Mouse (Mus musculus) kidney, adult 2 months (tissue): ENCODE data around the gene Krtcap3. TPM values are rescaled to one million over a fixed set of nuclear protein-coding genes. Genes with fewer than 3 reads are reported as not detected.

Experiments
- DNase-seq: peaks from one replicate; pipeline ENCODE4 v3.0.0; 2021
- H3K27ac ChIP-seq: fragments of 200-500 bp; 2 replicates; pipeline ENCODE4 v1.5.1; 2012; ENCODE audit warnings: low read depth, low read length, control low read depth, inconsistent platforms; ENCODE audit not compliant: insufficient read depth
- H3K27me3 ChIP-seq: fragments of 200-500 bp; replicated peaks from 2 replicates; pipeline ENCODE4 v1.6.1; 2012; ENCODE audit warnings: mild to moderate bottlenecking, moderate library complexity, low read length, inconsistent platforms; ENCODE audit not compliant: control insufficient read depth, insufficient read depth
- H3K36me3 ChIP-seq: fragments of 200-500 bp; 2 replicates; pipeline ENCODE4 v1.6.1; 2012; ENCODE audit warnings: mild to moderate bottlenecking, moderate library complexity, low read length, inconsistent platforms; ENCODE audit not compliant: control insufficient read depth, insufficient read depth
- H3K4me1 ChIP-seq: fragments of 200-500 bp; 2 replicates; pipeline ENCODE4 v1.6.1; 2011; ENCODE audit warnings: low read length; ENCODE audit not compliant: control insufficient read depth, insufficient read depth
- H3K4me3 ChIP-seq: fragments of 200-500 bp; 2 replicates; pipeline ENCODE4 v1.5.1; 2011; ENCODE audit warnings: mild to moderate bottlenecking, low read depth, low read length, control low read depth; ENCODE audit not compliant: insufficient read depth
- CTCF ChIP-seq: fragments of 200-500 bp; conservative IDR thresholded peaks from 2 replicates; pipeline ENCODE4 v1.5.1; 2011; ENCODE audit warnings: low read depth, mild to moderate bottlenecking, control low read depth, low read length, moderate library complexity, mixed read lengths; ENCODE audit not compliant: insufficient read depth, insufficient read length
- POLR2A ChIP-seq: fragments of 200-500 bp; IDR thresholded peaks from one replicate; pipeline ENCODE4 v1.6.1; 2011; ENCODE audit warnings: low read depth, low read length, control low read depth
- WGBS: fragments of 180-500 bp; shearing (Covaris S2); methylation state at CpG from one replicate; pipeline ENCODE4 v1.1.7; 2018; 5-methylcytosine and 5-hydroxymethylcytosine counted together
- polyA plus RNA-seq: library from polyadenylated mRNA; depleted of rRNA; stranded (reverse); fragments of >200 nt; gene quantifications from 2 replicates; pipeline ENCODE4 v1.2.3, GENCODE M21; 2012

Krtcap3 gene
- polyA plus RNA-seq, 1 experiment, result 19.7 TPM

GRCm38 (mm10) chr5:31273018-31273417 lies 21.5 kb downstream of the Krtcap3 start:
- Histone ChIP-seq H3K36me3 (no peaks in the 10 kb centered on the region; the same call in 1 of the 2 replicates), H3K4me1 (no peaks in the 10 kb centered on the region), H3K4me3 (no peak overlapping the region), H3K27me3 (no peaks in the 10 kb centered on the region), H3K27ac (no peak overlapping the region)
- TF ChIP-seq POLR2A, result no peak
- no peak for TF ChIP-seq CTCF
- DNase-seq, result no peak
- WGBS, result 92% methylated on average over 6 of the region's 6 CpGs

GRCm38 (mm10) chr5:31279245-31279988 lies 27.9 kb downstream of the Krtcap3 start:
- Histone ChIP-seq H3K27me3 (no peaks in the 10 kb centered on the region), H3K4me1 (no peaks in the 10 kb centered on the region), H3K27ac (no peak overlapping the region), H3K4me3 (no peak overlapping the region), H3K36me3 (no peaks in the 10 kb centered on the region; the same call in none of the 2 replicates)
- WGBS, result 85% methylated on average over 20 of the region's 20 CpGs
- no peak for DNase-seq
- TF ChIP-seq POLR2A (no peak), CTCF (no peak)

- H3K4me1 ChIP-seq, result no peaks in the 10 kb centered on the region; the same call in 1 of the 2 replicates
- H3K27ac ChIP-seq, result no peak overlapping the region
- H3K27me3 ChIP-seq, result no peaks in the 10 kb centered on the region
- no peak for DNase-seq
- TF ChIP-seq POLR2A, result no peak
- TF ChIP-seq CTCF, result no peak
- H3K36me3 ChIP-seq, result peaks cover 2% of the 10 kb centered on the region
- 62% methylated on average over 4 of the region's 4 CpGs for WGBS
- no peak overlapping the region for H3K4me3 ChIP-seq
Measured at GRCm38 (mm10) chr5:31288225-31288624, 36.7 kb downstream of the Krtcap3 start.

- no peak for DNase-seq
- Histone ChIP-seq H3K4me1 (no peaks in the 10 kb centered on the region; the same call in 1 of the 2 replicates), H3K27me3 (no peaks in the 10 kb centered on the region), H3K27ac (no peak overlapping the region), H3K36me3 (peaks cover 2% of the 10 kb centered on the region), H3K4me3 (no peak overlapping the region)
- TF ChIP-seq POLR2A (no peak), CTCF (no peak)
- 61% methylated on average over 3 of the region's 3 CpGs for WGBS
Measured at GRCm38 (mm10) chr5:31288655-31289054, 37.2 kb downstream of the Krtcap3 start.

GRCm38 (mm10) chr5:31289626-31290230 lies 38.2 kb downstream of the Krtcap3 start:
- TF ChIP-seq CTCF (no peak), POLR2A (no peak)
- Histone ChIP-seq H3K4me1 (no peaks in the 10 kb centered on the region; the same call in 1 of the 2 replicates), H3K27me3 (no peaks in the 10 kb centered on the region), H3K27ac (no peak overlapping the region), H3K36me3 (peaks cover 2% of the 10 kb centered on the region), H3K4me3 (no peak overlapping the region)
- 87% methylated on average over 3 of the region's 3 CpGs for WGBS
- no peak for DNase-seq

- Histone ChIP-seq H3K27me3 (no peaks in the 10 kb centered on the region), H3K4me3 (peak within 1 kb of the TSS; percentile 55), H3K27ac (peak within 1 kb of the TSS; percentile 40), H3K36me3 (peaks cover 2% of the 10 kb centered on the region), H3K4me1 (no peaks in the 10 kb centered on the region; the same call in 1 of the 2 replicates)
- 2% methylated on average over 45 of the region's 45 CpGs for WGBS
- DNase-seq, result peak; percentile 99
- TF ChIP-seq POLR2A (peak; percentile 28), CTCF (no peak)
Measured at GRCm38 (mm10) chr5:31290521-31291360, 39.2 kb downstream of the Krtcap3 start, which contains the start of gene Ift172. Gene Ift172 (minus strand): TSS chr5:31291116.

- H3K4me3 ChIP-seq, result peak overlapping the region; percentile 55
- DNase-seq, result no peak
- TF ChIP-seq CTCF, result no peak
- peak overlapping the region; percentile 40 for H3K27ac ChIP-seq
- no peaks in the 10 kb centered on the region; the same call in 1 of the 2 replicates for H3K4me1 ChIP-seq
- H3K27me3 ChIP-seq, result no peaks in the 10 kb centered on the region
- 1% methylated on average over 9 of the region's 9 CpGs for WGBS
- peaks cover 2% of the 10 kb centered on the region; the same call in 1 of the 2 replicates for H3K36me3 ChIP-seq
Measured at GRCm38 (mm10) chr5:31291361-31291688, 39.8 kb downstream of the Krtcap3 start.
